Mouse (Mus musculus): Measurements from ENCODE around the gene Trim62.

DNA sequence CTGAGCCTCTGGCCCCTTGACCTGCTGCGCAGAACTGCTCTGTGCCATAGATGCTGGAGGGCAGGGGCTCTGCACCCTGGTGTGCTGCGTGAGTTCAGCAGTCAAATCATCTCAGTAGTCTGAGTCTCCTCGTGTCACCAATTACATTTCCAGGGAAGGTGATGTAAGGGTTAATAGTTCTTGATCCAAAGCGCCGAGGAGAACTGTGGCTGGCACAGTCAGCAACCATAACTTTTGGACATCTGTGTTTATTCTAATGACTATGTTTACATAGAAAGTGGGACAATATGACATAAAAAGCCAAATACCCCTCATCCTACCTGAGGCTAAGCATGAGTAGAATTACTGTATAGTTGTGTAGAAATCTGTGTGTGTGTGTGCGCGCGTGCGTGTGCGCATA, 3.6 kb downstream of the Trim62 start:
- no peak for TF ChIP-seq POLR2A (IDR thresholded peaks at IDR 0.05; ENCODE audit: borderline replicate concordance, extremely low read depth, insufficient read depth, insufficient read length, poor library complexity, severe bottlenecking)
- TF ChIP-seq CTCF (IDR thresholded peaks at IDR 0.05; ENCODE audit: borderline replicate concordance, extremely low read depth, insufficient read depth, insufficient read length): no peak

Measured in brain, embryonic 14.5 days (tissue).